In genomic region chr6:29987246-29987645, GRCm38 (mm10) we compare ENCODE assay signal across 22 mouse cellular contexts.
DNase-seq lines count a peak whose midpoint lies in the region; ATAC-seq and TF ChIP-seq lines count a peak whose summit lies in the region.
"Had no signal": no experiment of that assay in that cellular context is flagged by ENCODE, and none has a peak within 500 bp of the region (broad histone marks: within the 10 kb centered on the region; RNA-seq: fewer than 3 reads in every experiment).

No protein-coding gene starts in this region.

- no peak overlapping the region for H3K4me2 ChIP-seq in lung, postnatal 0 days (replicated peaks; ENCODE audit: low read depth, low read length)
- H3K4me2 ChIP-seq in forebrain, embryonic 11.5 days (ENCODE audit: low read depth, low read length, severe bottlenecking), result no peak overlapping the region
- H3K4me2 ChIP-seq: heart, embryonic 12.5 days; hindbrain, embryonic 12.5 days; neural tube, embryonic 15.5 days; stomach, embryonic 15.5 days had no signal

- no peaks in the 10 kb centered on the region for H3K36me3 ChIP-seq in lung, postnatal 0 days (ENCODE audit: insufficient read depth, low read length)
- no peaks in the 10 kb centered on the region for H3K36me3 ChIP-seq in forebrain, embryonic 11.5 days (ENCODE audit: control insufficient read depth, insufficient read depth, low read length)
- H3K36me3 ChIP-seq: forebrain, embryonic 10.5 days; G1E; heart, embryonic 12.5 days; hindbrain, embryonic 12.5 days; limb, embryonic 10.5 days; neural tube, embryonic 15.5 days; stomach, embryonic 15.5 days had no signal

- H3K27me3 ChIP-seq in lung, postnatal 0 days (replicated peaks; ENCODE audit: insufficient read depth, low read length), result no peaks in the 10 kb centered on the region
- peaks cover 3% of the 10 kb centered on the region; the same call in 1 of the 2 replicates for H3K27me3 ChIP-seq in forebrain, embryonic 11.5 days (ENCODE audit: control insufficient read depth, insufficient read depth, low read length)
- H3K27me3 ChIP-seq: stomach, embryonic 15.5 days had no signal

- no peak for ATAC-seq in lung, postnatal 0 days
- ATAC-seq in megakaryocyte-erythroid progenitor cell, adult 5-6 weeks (replicated peaks; ENCODE audit: low FRiP score, low TSS enrichment, poor library complexity, severe bottlenecking), result no peak
- ATAC-seq in forebrain, embryonic 11.5 days (replicated peaks; ENCODE audit: low FRiP score), result no peak
- ATAC-seq: inflammation-experienced regulatory T-cells, adult 6 months; midbrain, embryonic 16.5 days had no signal

- H3K9ac ChIP-seq in lung, postnatal 0 days (replicated peaks; ENCODE audit: low read depth), result no peak overlapping the region
- no peak overlapping the region for H3K9ac ChIP-seq in forebrain, embryonic 11.5 days (ENCODE audit: low read length)
- H3K9ac ChIP-seq: heart, embryonic 12.5 days; hindbrain, embryonic 12.5 days; liver, embryonic 14.5 days; neural tube, embryonic 15.5 days; stomach, embryonic 15.5 days had no signal

- no peak overlapping the region for H3K4me3 ChIP-seq in lung, adult 2 months (replicated peaks; ENCODE audit: extremely low read depth, low read depth, low read length)
- H3K4me3 ChIP-seq in lung, postnatal 0 days (ENCODE audit: low read depth, low read length), result no peak overlapping the region
- H3K4me3 ChIP-seq in forebrain, embryonic 11.5 days (ENCODE audit: low read depth, low read length), result no peak overlapping the region
- H3K4me3 ChIP-seq: forebrain, embryonic 10.5 days; heart, embryonic 12.5 days; hindbrain, embryonic 12.5 days; limb, embryonic 10.5 days; neural tube, embryonic 15.5 days; stomach, embryonic 15.5 days had no signal

- no peak for TF ChIP-seq CTCF in lung, adult 2 months (IDR thresholded peaks at IDR 0.05; ENCODE audit: insufficient read depth, low read length)
- no peak for TF ChIP-seq CTCF in lung, postnatal 0 days (IDR thresholded peaks at IDR 0.05)

- 48% methylated on average over 3 of the region's 3 CpGs for WGBS in lung, adult 2 months
- 50% methylated on average over 3 of the region's 3 CpGs for WGBS in lung, postnatal 0 days
- WGBS in forebrain, embryonic 11.5 days, result 59% methylated on average over 3 of the region's 3 CpGs

- no peak overlapping the region for H3K27ac ChIP-seq in lung, postnatal 0 days (ENCODE audit: low read length)
- no peak overlapping the region for H3K27ac ChIP-seq in forebrain, embryonic 11.5 days (ENCODE audit: low read depth, low read length)
- H3K27ac ChIP-seq: forebrain, embryonic 10.5 days; hindbrain, embryonic 12.5 days; limb, embryonic 10.5 days; liver, embryonic 14.5 days; neural tube, embryonic 15.5 days; stomach, embryonic 15.5 days had no signal

- no peak for TF ChIP-seq POLR2A in lung, adult 2 months (IDR thresholded peaks at IDR 0.05; ENCODE audit: borderline replicate concordance, extremely low read depth, low read depth, low read length)

- H3K9me3 ChIP-seq in lung, postnatal 0 days (ENCODE audit: low read length), result no peaks in the 10 kb centered on the region
- no peaks in the 10 kb centered on the region for H3K9me3 ChIP-seq in forebrain, embryonic 11.5 days (ENCODE audit: control insufficient read depth, low read length)
- H3K9me3 ChIP-seq: forebrain, embryonic 10.5 days; G1E; heart, embryonic 12.5 days; hindbrain, embryonic 12.5 days; limb, embryonic 10.5 days; neural tube, embryonic 15.5 days; stomach, embryonic 15.5 days had no signal

- TF ChIP-seq EP300 in lung, postnatal 0 days (IDR thresholded peaks at IDR 0.05), result no peak

- peak; percentile 43 to 61 for DNase-seq in lung, adult 18-20 months
- no peak for DNase-seq in lung, adult 2 months
- peak; percentile 20 for DNase-seq in thymus, postnatal 4 days
- no peak for DNase-seq in thymus, postnatal 10 days (ENCODE audit: low spot score in 2 of 2)
- DNase-seq in lung, postnatal 0 days (ENCODE audit: low spot score), result peak; percentile 57
- no peak for DNase-seq in forebrain, embryonic 11.5 days (ENCODE audit: low spot score)
- DNase-seq: adrenal gland, adult 2 months; cerebellum, adult 8-10 months; heart, postnatal 14 days; layer of hippocampus, adult 9-11 months; right cerebral cortex, postnatal 25 days had no signal

- H3K4me1 ChIP-seq in lung, adult 2 months (ENCODE audit: control insufficient read depth, insufficient read depth, low read length), result peaks cover 5% of the 10 kb centered on the region; the same call in 1 of the 2 replicates
- no peaks in the 10 kb centered on the region; the same call in 1 of the 2 replicates for H3K4me1 ChIP-seq in lung, postnatal 0 days (ENCODE audit: insufficient read depth, low read depth, low read length)
- 0 out of 2 replicates have a peak, but pooled peaks cover 3% of the 10 kb centered on the region for H3K4me1 ChIP-seq in forebrain, embryonic 11.5 days (replicated peaks; ENCODE audit: control insufficient read depth, insufficient read depth, low read length)
- H3K4me1 ChIP-seq: stomach, embryonic 15.5 days had no signal

Comparison
In these comparisons a context has a peak if more than half of its experiments do, and no peak if none do; other contexts are left out.
1. DNase-seq: peak in lung, adult 18-20 months (2 of 2), thymus, postnatal 4 days (single experiment) and lung, postnatal 0 days (single experiment); none in lung, adult 2 months (single experiment), thymus, postnatal 10 days (0 of 2) and forebrain, embryonic 11.5 days (single experiment).